Mouse (Mus musculus): Measurements from ENCODE around the gene Krt32.

DNA sequence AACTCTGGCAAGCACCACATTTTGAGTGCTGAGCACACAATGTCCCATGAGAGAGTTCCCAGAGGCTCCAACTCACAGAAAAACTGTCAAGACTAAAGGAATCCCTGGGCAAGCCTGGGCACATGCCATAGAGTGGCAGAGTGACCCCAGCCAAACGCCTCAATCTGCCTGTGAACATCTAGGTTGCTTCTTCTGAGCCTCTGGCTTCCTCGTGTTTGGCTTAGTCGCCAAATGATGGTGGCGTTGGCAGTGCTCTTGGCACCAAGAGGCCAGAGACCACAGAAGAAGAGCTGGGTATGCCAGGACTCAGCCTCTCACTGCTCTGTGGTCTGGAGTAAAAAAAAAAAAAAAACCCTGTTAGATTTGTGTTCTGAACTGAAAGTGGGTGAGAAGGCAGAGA, 12.4 kb upstream of the Krt32 start:
- no peak for TF ChIP-seq GATA1 (IDR thresholded peaks at IDR 0.05; ENCODE audit: low read length)
- no peak for TF ChIP-seq TAL1 (IDR thresholded peaks at IDR 0.05; ENCODE audit: low read length)
